Mouse (Mus musculus): ENCODE data around the gene Asb17. TPM values are rescaled to one million over a fixed set of nuclear protein-coding genes. Genes with fewer than 3 reads are reported as not detected.

The Asb17 gene
- not detected for polyA plus RNA-seq (2014; fragmentation: Illumina TruSeq; extraction: RNeasy Lipid Tissue Mini Kit (QIAGEN cat#74804); ENCODE audit: low read depth, low replicate concordance)

GRCm38 (mm10) chr3:153844030-153844429, at the start of gene Asb17:
Gene Asb17, plus strand, starts transcription at chr3:153844209.

Other genes with a start within 250 kb of the Asb17 start
- 6.1 TPM for gene St6galnac3, start 119.0 kb upstream of the Asb17 start, polyA plus RNA-seq (2014; fragmentation: Illumina TruSeq; extraction: RNeasy Lipid Tissue Mini Kit (QIAGEN cat#74804); ENCODE audit: low read depth, low replicate concordance)
- not detected for gene Msh4, start 61.9 kb downstream of the Asb17 start, polyA plus RNA-seq (2014; fragmentation: Illumina TruSeq; extraction: RNeasy Lipid Tissue Mini Kit (QIAGEN cat#74804); ENCODE audit: low read depth, low replicate concordance)
- 102 TPM for gene Rabggtb, start 68.8 kb downstream of the Asb17 start, polyA plus RNA-seq (2014; fragmentation: Illumina TruSeq; extraction: RNeasy Lipid Tissue Mini Kit (QIAGEN cat#74804); ENCODE audit: low read depth, low replicate concordance)
- 1,283 TPM for gene Acadm, start 100.4 kb downstream of the Asb17 start, polyA plus RNA-seq (2014; fragmentation: Illumina TruSeq; extraction: RNeasy Lipid Tissue Mini Kit (QIAGEN cat#74804); ENCODE audit: low read depth, low replicate concordance)
- not detected for gene Slc44a5, start 129.2 kb downstream of the Asb17 start, polyA plus RNA-seq (2014; fragmentation: Illumina TruSeq; extraction: RNeasy Lipid Tissue Mini Kit (QIAGEN cat#74804); ENCODE audit: low read depth, low replicate concordance)